Mouse (Mus musculus) heart, embryonic 13.5 days (tissue): ENCODE data around the gene Zfp980. TPM values are rescaled to one million over a fixed set of nuclear protein-coding genes. Genes with fewer than 3 reads are reported as not detected.
"Not testable (repeated sequence)": the region's sequence is repeated elsewhere in the genome, so short reads cannot be mapped to it uniquely, and the experiment has no call there.

Source experiments
- ATAC-seq: fragments of 200-750 bp; cut with Nextera tagmentation; 2 replicates; pipeline ENCODE4 v1.8.0; 2017; ENCODE audit warnings: moderate TSS enrichment; ENCODE audit not compliant: insufficient number of reproducible peaks, low FRiP score, low TSS enrichment; ENCODE audit errors: extremely low read depth
- H3K27ac ChIP-seq: fragments of 300-500 bp; sonication (generic); replicated peaks from 2 replicates; pipeline ENCODE4 v1.5.1; 2015; ENCODE audit warnings: moderate library complexity, mild to moderate bottlenecking, inconsistent platforms
- H3K27me3 ChIP-seq: fragments of 300-500 bp; sonication (generic); replicated peaks from 2 replicates; pipeline ENCODE4 v1.6.1; 2015; ENCODE audit warnings: mild to moderate bottlenecking, inconsistent platforms
- H3K36me3 ChIP-seq: fragments of 300-500 bp; sonication (generic); 2 replicates; pipeline ENCODE4 v1.6.1; 2015; ENCODE audit warnings: mild to moderate bottlenecking, inconsistent platforms
- H3K4me1 ChIP-seq: fragments of 300-500 bp; sonication (generic); 2 replicates; pipeline ENCODE4 v1.6.1; 2015; ENCODE audit warnings: inconsistent platforms
- H3K4me2 ChIP-seq: fragments of 300-500 bp; sonication (generic); 2 replicates; pipeline ENCODE4 v1.6.1; 2015; ENCODE audit warnings: inconsistent platforms, mild to moderate bottlenecking, moderate library complexity
- H3K4me3 ChIP-seq: fragments of 300-500 bp; sonication (generic); 2 replicates; pipeline ENCODE4 v1.5.1; 2015; ENCODE audit warnings: moderate library complexity, mild to moderate bottlenecking, inconsistent platforms
- H3K9ac ChIP-seq: fragments of 300-500 bp; sonication (generic); 2 replicates; pipeline ENCODE4 v1.6.1; 2015; ENCODE audit warnings: inconsistent platforms, mild to moderate bottlenecking, moderate library complexity
- H3K9me3 ChIP-seq: fragments of 300-500 bp; sonication (generic); 2 replicates; pipeline ENCODE4 v1.6.1; 2016; ENCODE audit warnings: inconsistent platforms
- WGBS: fragments of 180-500 bp; shearing (Covaris S2); methylation state at CpG from one replicate; pipeline ENCODE4 v1.1.7; 2015; ENCODE audit warnings: mixed read lengths; 5-methylcytosine and 5-hydroxymethylcytosine counted together
- polyA plus RNA-seq: library from polyadenylated mRNA; unstranded; fragments of >200 nt; fragmentation: Nextera tagmentation; extraction: Ambion mirVana; gene quantifications from 2 replicates; pipeline ENCODE4 v1.2.1, GENCODE M21; 2015

Gene Zfp980
- not detected in 2 replicates for polyA plus RNA-seq

DNA sequence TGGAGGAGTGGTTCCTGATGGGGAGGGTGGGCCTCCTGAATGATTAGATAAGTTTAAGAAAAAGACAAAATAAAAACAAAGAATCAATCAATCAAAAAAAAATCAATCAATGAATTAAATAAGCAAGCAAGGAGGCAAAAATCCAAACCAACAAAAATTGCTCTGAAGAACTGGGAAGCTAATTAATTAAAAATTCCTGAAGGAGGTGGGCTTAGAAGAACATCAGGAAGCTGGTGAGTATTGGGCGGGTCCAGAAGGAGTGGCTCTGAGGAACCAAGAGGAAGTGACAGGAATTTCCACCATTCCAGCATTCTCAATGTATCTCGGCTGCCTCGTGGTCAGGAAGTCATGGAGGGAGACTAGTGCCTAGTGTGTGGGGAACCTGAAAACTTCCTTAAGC lies at the start of gene Zfp980:
Gene Zfp980, plus strand, starts transcription at position 301 of the 400 bp plus-strand sequence.
- not testable (repeated sequence) for H3K4me1 ChIP-seq, H3K27me3 ChIP-seq, H3K36me3 ChIP-seq, H3K9me3 ChIP-seq, H3K4me2 ChIP-seq, ATAC-seq, H3K4me3 ChIP-seq, H3K9ac ChIP-seq, H3K27ac ChIP-seq
- 59% methylated on average over 3 of the region's 3 CpGs for WGBS

DNA sequence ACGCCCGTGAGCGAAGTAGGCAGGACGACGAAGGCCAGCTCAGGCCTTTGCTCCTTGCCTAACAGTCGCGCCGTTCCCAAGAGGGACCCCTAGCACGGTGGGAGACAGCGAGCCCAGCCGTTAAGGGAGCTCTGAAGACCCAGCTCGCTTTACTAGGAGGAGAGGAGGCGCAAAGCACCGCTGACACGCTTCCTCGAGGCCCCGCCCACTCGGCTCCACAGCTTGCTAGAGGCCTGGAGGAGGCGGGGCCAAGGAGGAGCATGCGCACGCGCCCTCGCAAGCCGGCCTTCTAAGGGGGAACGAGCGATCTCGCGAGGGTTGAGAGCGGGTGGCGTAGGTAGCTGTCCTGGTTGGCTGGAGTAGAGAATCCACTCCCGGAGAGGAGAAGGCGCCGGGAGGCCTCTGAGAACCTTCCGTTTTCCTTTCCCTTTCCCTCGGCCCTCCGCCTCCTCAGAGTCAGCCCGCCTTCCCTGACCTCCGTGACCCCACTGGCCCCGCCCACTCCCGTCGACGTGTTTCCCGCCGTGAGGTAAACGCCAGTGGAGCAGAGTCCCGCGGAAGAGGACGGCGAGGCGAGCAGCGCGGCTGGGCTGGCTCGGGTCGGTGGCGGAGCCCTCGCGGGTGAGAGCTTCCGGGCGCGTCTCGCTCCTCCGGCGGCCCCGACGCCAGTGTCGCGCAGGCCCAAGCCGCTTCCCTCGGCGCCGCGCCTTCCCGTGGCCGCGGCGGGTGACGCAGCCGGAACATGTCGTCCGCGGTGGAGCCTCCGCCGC lies 29.9 kb upstream of the Zfp980 start:
- 17% methylated on average over 71 of the region's 83 CpGs for WGBS
- H3K4me3 ChIP-seq = peak overlapping the region; percentile 30
- H3K9ac ChIP-seq, H3K36me3 ChIP-seq, H3K4me1 ChIP-seq, ATAC-seq, H3K27me3 ChIP-seq, H3K27ac ChIP-seq: not testable (repeated sequence)
- peak overlapping the region; percentile 53 for H3K4me2 ChIP-seq
- peaks cover 13% of the 10 kb centered on the region for H3K9me3 ChIP-seq

DNA sequence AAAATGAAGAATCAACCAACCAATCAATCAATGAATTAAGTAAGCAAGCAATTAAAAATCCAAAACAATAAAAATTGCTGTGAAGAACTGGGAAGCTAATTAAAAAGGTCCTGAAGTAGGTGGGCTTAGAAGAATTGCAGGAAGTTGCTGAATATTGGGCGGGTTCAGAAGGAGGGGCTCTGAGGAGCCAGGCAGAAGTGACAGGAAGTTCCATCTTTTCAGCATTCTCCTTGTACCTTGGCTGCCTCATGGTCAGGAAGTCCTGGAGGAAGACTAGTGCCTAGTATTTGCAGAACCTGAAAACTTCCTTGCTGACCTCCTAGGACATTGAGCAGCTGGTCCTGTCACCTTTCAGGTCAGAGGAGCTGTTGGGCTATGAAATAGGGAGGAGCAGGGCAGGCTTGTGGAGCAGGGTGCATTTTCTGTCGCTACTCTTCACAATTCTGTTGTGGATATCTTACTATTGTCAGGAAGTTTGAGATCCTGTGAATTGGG lies 3.8 kb downstream of the Zfp980 start:
- not testable (repeated sequence) for H3K9me3 ChIP-seq, H3K36me3 ChIP-seq, H3K27ac ChIP-seq, H3K4me1 ChIP-seq, H3K27me3 ChIP-seq, ATAC-seq, H3K4me3 ChIP-seq, H3K4me2 ChIP-seq, H3K9ac ChIP-seq
- WGBS = 52% methylated on average over 2 of the region's 2 CpGs

DNA sequence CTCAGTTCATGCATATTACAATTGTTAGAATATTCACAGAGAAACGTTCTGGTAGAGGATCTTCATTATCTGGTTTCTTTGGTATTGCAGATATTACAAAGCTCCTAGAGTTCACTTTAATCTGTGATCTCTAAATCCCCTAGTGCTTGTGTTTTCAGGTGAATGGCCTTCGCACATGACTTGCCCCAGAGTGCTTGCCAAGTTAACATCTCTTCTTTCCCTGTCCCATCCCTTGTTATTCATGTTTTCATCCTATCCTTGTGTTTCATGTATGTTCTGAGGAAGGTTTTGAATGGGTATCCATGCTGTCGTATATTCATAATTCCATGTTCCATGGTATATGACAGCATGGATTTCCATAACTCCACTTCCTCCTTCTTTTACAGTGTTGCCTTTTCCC lies 9.7 kb downstream of the Zfp980 start:
- ATAC-seq, H3K4me1 ChIP-seq, H3K4me3 ChIP-seq, H3K9ac ChIP-seq, H3K27ac ChIP-seq, H3K4me2 ChIP-seq, H3K27me3 ChIP-seq, H3K36me3 ChIP-seq: not testable (repeated sequence)
- H3K9me3 ChIP-seq = peaks cover 21% of the 10 kb centered on the region
- WGBS = 69% methylated on average over 3 of the region's 3 CpGs

DNA sequence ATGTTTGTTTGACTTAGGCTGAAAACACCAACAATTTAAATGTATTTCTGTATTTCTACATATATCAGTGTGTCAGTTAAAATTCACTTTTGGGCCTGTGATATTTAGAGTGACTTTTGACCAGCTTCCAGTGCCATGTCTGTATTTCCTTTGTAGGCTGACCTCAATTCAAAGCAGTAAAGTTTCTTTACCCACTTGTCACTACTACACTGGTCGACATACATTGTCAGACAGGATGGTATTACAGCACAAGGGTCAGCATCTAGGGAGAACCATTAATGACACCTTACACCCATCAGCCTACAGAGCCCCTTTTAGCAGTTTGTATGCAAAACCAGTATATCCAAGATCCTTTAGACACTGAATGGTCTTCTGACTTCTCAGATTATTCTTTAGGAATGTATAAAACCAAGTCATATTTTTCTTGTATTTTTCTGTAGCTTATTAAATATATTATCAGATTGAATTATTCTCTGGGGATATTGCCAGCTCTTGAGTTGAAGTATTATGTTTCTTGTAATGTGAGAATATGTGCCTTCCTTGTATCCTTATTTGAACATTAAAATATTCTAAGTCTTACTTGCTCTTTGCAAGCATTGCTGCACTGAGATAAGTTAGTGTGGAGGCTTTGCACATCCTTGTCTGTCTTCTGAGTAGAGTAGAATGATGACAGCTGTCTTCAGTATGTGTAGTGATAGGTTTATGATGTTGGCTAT lies 10.3 kb downstream of the Zfp980 start:
- not testable (repeated sequence) for ATAC-seq, H3K4me1 ChIP-seq, H3K27ac ChIP-seq, H3K9ac ChIP-seq, H3K4me2 ChIP-seq, H3K36me3 ChIP-seq, H3K27me3 ChIP-seq, H3K4me3 ChIP-seq
- peaks cover 21% of the 10 kb centered on the region for H3K9me3 ChIP-seq
- WGBS = 21% methylated on average over 1 of the region's 1 CpGs

DNA sequence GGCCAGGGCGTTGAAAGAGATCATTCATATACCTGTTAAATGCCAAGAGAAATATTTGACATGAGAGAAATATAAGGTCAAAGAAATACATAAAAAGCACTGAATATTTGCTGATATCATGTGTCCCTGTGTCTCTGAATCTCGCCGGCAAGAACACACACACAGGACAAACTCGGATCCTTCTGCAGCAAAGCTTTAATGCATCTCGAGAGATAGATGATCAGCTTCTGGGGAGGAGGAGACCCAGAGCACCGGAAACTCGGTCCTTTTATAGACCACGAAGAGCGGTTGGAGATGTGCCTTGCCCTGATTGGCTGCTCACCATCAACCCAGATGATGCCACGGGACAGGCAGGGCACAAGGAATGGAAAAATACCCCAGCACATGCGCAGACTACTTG lies 11.5 kb downstream of the Zfp980 start:
- ATAC-seq, H3K4me1 ChIP-seq, H3K27ac ChIP-seq, H3K4me3 ChIP-seq, H3K9ac ChIP-seq, H3K27me3 ChIP-seq, H3K36me3 ChIP-seq, H3K4me2 ChIP-seq: not testable (repeated sequence)
- H3K9me3 ChIP-seq = peaks cover 21% of the 10 kb centered on the region
- WGBS = 73% methylated on average over 9 of the region's 11 CpGs

DNA sequence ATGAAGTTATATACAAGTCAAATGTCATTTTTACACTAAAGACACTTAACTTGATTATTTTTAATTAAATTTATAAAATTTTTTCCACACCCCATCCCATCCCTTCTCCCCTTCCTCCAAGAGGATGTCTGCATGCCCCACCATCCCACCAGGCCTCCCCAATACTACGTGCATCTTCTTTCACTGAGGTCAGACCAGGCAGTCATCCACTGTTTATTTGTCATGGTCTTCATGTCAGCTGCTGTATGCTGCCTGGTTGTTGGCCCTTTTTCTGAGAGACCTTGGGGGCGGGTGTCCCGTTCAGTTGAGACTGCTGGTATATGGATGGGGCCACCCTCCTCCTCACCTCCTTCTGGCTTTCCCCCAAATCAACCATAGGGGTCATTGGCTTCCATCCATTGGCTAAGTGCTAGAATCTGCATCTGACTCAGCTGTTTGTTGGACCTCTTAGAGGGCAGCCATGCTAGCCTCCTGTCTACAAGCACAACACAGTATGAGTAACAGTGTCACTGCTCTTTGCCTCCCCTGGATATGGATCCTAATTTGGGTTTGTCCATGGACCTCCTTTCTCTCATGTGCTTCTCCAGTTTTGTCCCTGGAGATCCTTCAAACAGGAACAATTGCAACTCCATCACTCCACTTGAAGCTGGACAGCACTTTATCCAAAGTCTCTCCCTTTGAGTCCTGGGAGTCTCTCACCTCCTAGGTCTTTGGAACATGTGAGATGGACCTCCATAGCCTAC lies 12.7 kb downstream of the Zfp980 start:
- peaks cover 21% of the 10 kb centered on the region for H3K9me3 ChIP-seq
- ATAC-seq = peak; percentile 31; the same call in 1 of the 2 replicates
- H3K4me2 ChIP-seq, H3K9ac ChIP-seq, H3K4me3 ChIP-seq, H3K27me3 ChIP-seq, H3K27ac ChIP-seq, H3K4me1 ChIP-seq, H3K36me3 ChIP-seq: not testable (repeated sequence)
- 70% methylated on average over 3 of the region's 3 CpGs for WGBS

DNA sequence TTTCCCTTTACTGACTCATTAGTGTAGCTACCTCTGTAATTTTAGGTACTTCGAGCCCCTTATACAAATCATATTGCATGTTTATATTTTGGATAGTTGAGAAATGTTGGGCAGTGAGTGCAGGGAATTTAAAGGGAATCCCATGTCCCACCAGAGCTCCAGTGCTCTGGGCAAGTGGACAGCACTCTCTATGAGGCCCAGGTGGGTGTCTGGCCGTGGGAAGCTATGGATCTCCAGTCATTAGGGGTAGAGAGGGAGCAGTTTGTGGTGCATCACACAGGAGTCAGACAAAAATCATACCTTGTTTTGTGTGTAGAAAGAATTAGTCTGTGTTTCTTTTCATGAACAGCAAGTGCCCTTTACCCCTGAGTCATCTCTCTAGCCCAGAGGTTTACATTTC lies 15.6 kb downstream of the Zfp980 start:
- not testable (repeated sequence) for H3K4me2 ChIP-seq, H3K9ac ChIP-seq, H3K27me3 ChIP-seq, ATAC-seq, H3K27ac ChIP-seq, H3K4me1 ChIP-seq, H3K36me3 ChIP-seq, H3K4me3 ChIP-seq
- 40% methylated on average over 2 of the region's 2 CpGs for WGBS
- H3K9me3 ChIP-seq = peaks cover 23% of the 10 kb centered on the region

DNA sequence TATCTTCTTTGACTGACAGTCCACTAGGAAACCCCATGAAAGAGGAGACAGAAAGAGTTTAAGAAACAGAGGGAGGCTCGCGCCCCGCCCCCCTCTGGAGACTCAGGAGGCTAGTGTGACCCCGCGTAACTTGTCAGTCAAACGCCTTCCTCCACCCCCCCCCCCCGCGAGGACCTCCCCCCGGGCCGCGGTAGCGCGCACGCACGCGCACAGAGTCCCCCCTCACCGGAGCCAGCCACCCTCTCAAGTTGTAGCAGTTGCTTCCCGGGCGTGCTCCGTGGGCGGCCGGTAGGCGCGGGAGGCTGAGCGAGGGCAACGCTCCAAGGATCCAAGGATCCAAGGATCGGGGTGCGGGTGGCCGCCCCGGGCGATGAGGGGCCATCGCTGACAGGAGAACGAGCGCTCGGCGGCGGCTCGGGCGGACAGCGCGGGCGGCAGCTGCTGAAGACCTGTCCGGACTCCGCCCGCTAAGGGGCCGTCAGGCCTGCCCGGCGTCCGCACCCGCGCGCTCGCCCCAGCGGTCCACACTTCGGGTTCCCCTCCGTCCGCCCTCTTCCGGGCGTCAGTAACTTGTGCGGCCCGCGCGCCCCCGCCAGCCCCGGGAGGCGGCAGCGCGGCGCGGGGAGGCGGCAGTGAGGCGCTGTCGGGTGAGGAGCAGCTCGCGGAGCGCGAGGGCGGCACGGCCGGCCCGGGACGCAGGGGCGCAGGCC lies 74.6 kb downstream of the Zfp980 start:
- H3K27me3 ChIP-seq, H3K27ac ChIP-seq, H3K9me3 ChIP-seq, H3K4me1 ChIP-seq, H3K9ac ChIP-seq, H3K36me3 ChIP-seq: not testable (repeated sequence)
- ATAC-seq = peak; percentile 66
- H3K4me2 ChIP-seq = peak overlapping the region; percentile 66
- 2% methylated on average over 43 of the region's 83 CpGs for WGBS
- peak overlapping the region; percentile 46 for H3K4me3 ChIP-seq

DNA sequence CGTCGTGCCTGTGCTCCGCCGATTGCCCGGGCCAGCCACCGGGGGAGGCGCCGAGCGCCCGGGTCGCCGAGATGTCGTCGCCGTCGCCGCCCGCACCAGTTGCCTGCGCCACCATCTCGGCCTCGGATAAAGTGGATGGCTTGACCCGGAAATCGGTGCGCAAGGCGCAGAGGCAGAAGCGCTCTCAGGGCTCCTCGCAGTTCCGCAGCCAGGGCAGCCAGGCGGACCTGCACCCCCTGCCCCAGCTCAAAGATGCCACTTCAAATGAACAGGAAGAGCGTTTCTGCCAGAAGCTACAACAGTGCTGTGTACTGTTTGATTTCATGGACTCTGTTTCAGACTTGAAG lies 75.1 kb downstream of the Zfp980 start:
- no CpG with 5 or more reads among the region's 30 CpGs for WGBS
- not testable (repeated sequence) for H3K4me3 ChIP-seq, H3K36me3 ChIP-seq, H3K27me3 ChIP-seq, H3K9ac ChIP-seq, H3K9me3 ChIP-seq, H3K27ac ChIP-seq, H3K4me1 ChIP-seq, ATAC-seq
- peak overlapping the region; percentile 66; the same call in 1 of the 2 replicates for H3K4me2 ChIP-seq
